ENCODE assay signal across 15 mouse cellular contexts in the genomic region with DNA sequence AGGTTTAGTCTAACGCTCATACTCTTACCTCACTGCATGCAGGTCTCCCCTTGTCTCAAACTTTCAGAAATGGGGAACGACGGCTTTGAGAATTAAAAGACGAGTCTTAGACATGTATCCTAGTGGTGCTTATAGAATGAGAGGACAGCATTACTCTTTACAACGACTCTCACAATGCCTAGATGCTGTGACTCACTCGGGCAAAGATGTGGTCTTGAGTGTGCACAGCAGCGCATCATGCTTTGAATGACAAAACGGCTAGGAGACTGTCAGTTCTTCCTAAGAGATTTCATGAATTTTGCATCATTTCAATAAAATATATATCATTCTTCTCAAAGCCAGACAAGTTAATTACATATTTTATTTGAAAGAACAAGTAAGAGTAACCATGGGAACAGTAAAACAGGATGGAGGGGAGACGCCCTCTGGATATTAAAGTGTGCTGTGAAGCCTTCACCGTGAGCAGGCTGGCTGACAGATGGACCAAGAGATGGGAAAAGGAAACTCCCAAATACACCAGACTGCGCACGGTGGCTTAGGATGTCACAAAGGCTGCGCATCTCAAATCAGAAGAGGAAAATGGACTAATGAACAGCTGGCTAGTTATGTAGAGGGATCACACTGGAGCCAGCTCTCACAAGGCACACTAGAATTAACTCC.
DNase-seq lines count a peak whose midpoint lies in the region; ATAC-seq lines count a peak whose summit lies in the region.
"Had no signal": no experiment of that assay in that cellular context is flagged by ENCODE, and none has a peak within 500 bp of the region (broad histone marks: within the 10 kb centered on the region; RNA-seq: fewer than 3 reads in every experiment).

No protein-coding gene starts in this region.

- no peaks in the 10 kb centered on the region for H3K27me3 ChIP-seq in neural tube, embryonic 11.5 days (ENCODE audit: control insufficient read depth, insufficient read depth, low read length)
- H3K27me3 ChIP-seq: stomach, embryonic 15.5 days had no signal

- no peaks in the 10 kb centered on the region for H3K36me3 ChIP-seq in neural tube, embryonic 11.5 days (ENCODE audit: control insufficient read depth, insufficient read depth, low read length)
- H3K36me3 ChIP-seq: stomach, embryonic 15.5 days had no signal

- DNase-seq in cerebellum, postnatal 10 days = peak; percentile 67 to 71
- DNase-seq in cerebellum, adult 8-10 months = no peak
- DNase-seq in neural tube, embryonic 11.5 days (ENCODE audit: low spot score) = peak; percentile 35
- no peak for DNase-seq in neural tube, embryonic 10.5 days (ENCODE audit: extremely low spot score, low spot score)
- DNase-seq in layer of hippocampus, postnatal 14 days (ENCODE audit: low spot score in 2 of 2) = peak; percentile 25 to 29
- peak; percentile 4 for DNase-seq in telencephalon, adult 2 months (ENCODE audit: low read depth, low spot score)
- DNase-seq in right cerebral cortex, postnatal 4 days = no peak
- no peak for DNase-seq in spleen, postnatal 36 days (ENCODE audit: low spot score in 2 of 2)
- DNase-seq: adrenal gland, postnatal 10 days; cerebellum, adult 9-11 months; kidney, adult 9 months; lung, embryonic 14.5 days; thymus, postnatal 14 days had no signal

- peak; percentile 61; the same call in 1 of the 2 replicates for ATAC-seq in neural tube, embryonic 11.5 days (ENCODE audit: insufficient read depth, low FRiP score, low TSS enrichment)

- H3K27ac ChIP-seq in neural tube, embryonic 11.5 days (ENCODE audit: low read depth, low read length) = no peak overlapping the region
- H3K27ac ChIP-seq: macrophage; stomach, embryonic 15.5 days had no signal

- WGBS in neural tube, embryonic 11.5 days = 59% methylated on average over 13 of the region's 13 CpGs

- no peak overlapping the region for H3K4me2 ChIP-seq in neural tube, embryonic 11.5 days (ENCODE audit: low read depth)
- H3K4me2 ChIP-seq: lung, embryonic 14.5 days; stomach, embryonic 15.5 days had no signal

- H3K9me3 ChIP-seq in neural tube, embryonic 11.5 days (ENCODE audit: control insufficient read depth, low read length) = no peaks in the 10 kb centered on the region
- H3K9me3 ChIP-seq: stomach, embryonic 15.5 days had no signal

- H3K4me3 ChIP-seq in neural tube, embryonic 11.5 days (ENCODE audit: low read depth, low read length) = no peak overlapping the region
- H3K4me3 ChIP-seq: stomach, embryonic 15.5 days had no signal

- H3K4me1 ChIP-seq in neural tube, embryonic 11.5 days (ENCODE audit: control insufficient read depth, insufficient read depth, low read length) = peaks cover 12% of the 10 kb centered on the region
- H3K4me1 ChIP-seq: stomach, embryonic 15.5 days had no signal

- no peak overlapping the region for H3K9ac ChIP-seq in neural tube, embryonic 11.5 days (ENCODE audit: low read length)
- H3K9ac ChIP-seq: lung, embryonic 14.5 days; stomach, embryonic 15.5 days had no signal

Comparison
In these comparisons a context has a peak if more than half of its experiments do, and no peak if none do; other contexts are left out.
1. DNase-seq: peak in cerebellum, postnatal 10 days (2 of 2), neural tube, embryonic 11.5 days (single experiment), layer of hippocampus, postnatal 14 days (2 of 2) and telencephalon, adult 2 months (single experiment); none in cerebellum, adult 8-10 months (single experiment), neural tube, embryonic 10.5 days (single experiment), right cerebral cortex, postnatal 4 days (single experiment) and spleen, postnatal 36 days (0 of 2).